Comparison of ENCODE assay signal across 10 mouse cellular contexts in the genomic region with DNA sequence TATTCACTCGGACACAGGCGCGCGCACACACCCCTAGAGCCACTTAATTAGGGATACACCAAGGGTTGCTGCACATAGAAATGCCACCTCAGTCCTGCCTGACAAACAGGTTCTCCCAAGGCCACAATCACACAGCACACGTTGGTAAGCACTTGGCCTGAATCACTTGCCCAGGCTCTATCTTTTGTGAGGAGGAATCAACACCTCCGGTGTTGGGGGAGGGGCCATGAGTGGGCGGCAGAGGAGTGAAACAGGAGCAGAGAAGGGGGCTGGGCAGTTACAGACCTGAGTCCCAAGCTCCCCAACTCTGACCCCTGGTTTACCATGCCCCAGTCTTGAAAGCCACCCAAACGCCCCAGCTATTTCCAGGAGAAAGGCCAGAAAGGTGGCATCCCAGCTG. TPM values are rescaled to one million over a fixed set of nuclear protein-coding genes. Genes with fewer than 3 reads are reported as not detected.
DNase-seq lines count a peak whose midpoint lies in the region; ATAC-seq and TF ChIP-seq lines count a peak whose summit lies in the region.
"Had no signal": no experiment of that assay in that cellular context is flagged by ENCODE, and none has a peak within 500 bp of the region (broad histone marks: within the 10 kb centered on the region; RNA-seq: fewer than 3 reads in every experiment).

No protein-coding gene starts in this region.

- H3K4me3 ChIP-seq in heart, embryonic 10.5 days = peak overlapping the region; percentile 75; the same call in 1 of the 2 replicates
- H3K4me3 ChIP-seq in testis, adult 2 months (ENCODE audit: control insufficient read depth, low read depth, low read length) = peak overlapping the region; percentile 59
- H3K4me3 ChIP-seq in limb, embryonic 13.5 days = peak overlapping the region; percentile 73; the same call in 1 of the 2 replicates

- H3K27ac ChIP-seq in heart, embryonic 10.5 days = peak overlapping the region; percentile 67; the same call in 1 of the 2 replicates
- H3K27ac ChIP-seq in testis, adult 2 months (ENCODE audit: control insufficient read depth, insufficient read depth, low read depth, low read length) = no peak overlapping the region
- H3K27ac ChIP-seq in limb, embryonic 13.5 days = no peak overlapping the region
- H3K27ac ChIP-seq: liver, embryonic 14.5 days had no signal

- WGBS in heart, embryonic 10.5 days = 7% methylated on average over 8 of the region's 8 CpGs
- 16% methylated on average over 8 of the region's 8 CpGs for WGBS in limb, embryonic 13.5 days

- no peak for ATAC-seq in limb, embryonic 13.5 days (ENCODE audit: low FRiP score, low read depth)
- no peak for ATAC-seq in cerebellum, adult (ENCODE audit: insufficient number of reproducible peaks, low FRiP score, low TSS enrichment)

- no peak for DNase-seq in heart, embryonic 10.5 days (ENCODE audit: low spot score)
- no peak for DNase-seq in heart, adult 8-10 months (ENCODE audit: low spot score)
- no peak for DNase-seq in testis, postnatal 10 days (ENCODE audit: low spot score)
- DNase-seq in testis, postnatal 14 days (ENCODE audit: low spot score) = peak; percentile 56
- DNase-seq in layer of hippocampus, postnatal 36 days = no peak

- TF ChIP-seq CTCF in testis, adult 2 months (IDR thresholded peaks at IDR 0.05; ENCODE audit: control insufficient read depth, insufficient read depth, insufficient replicate concordance, low read depth, low read length) = no peak

- H3K4me2 ChIP-seq in limb, embryonic 13.5 days (replicated peaks) = peak overlapping the region; percentile 87

- TF ChIP-seq POLR2A in testis, adult 2 months (IDR thresholded peaks at IDR 0.05; ENCODE audit: control insufficient read depth, low read depth, low read length) = no peak

- H3K4me1 ChIP-seq in heart, embryonic 10.5 days = peaks cover 43% of the 10 kb centered on the region
- peaks cover 16% of the 10 kb centered on the region for H3K4me1 ChIP-seq in testis, adult 2 months (ENCODE audit: control insufficient read depth, insufficient read depth, low read length)
- peaks cover 22% of the 10 kb centered on the region for H3K4me1 ChIP-seq in limb, embryonic 13.5 days

- H3K9ac ChIP-seq in limb, embryonic 13.5 days = no peak overlapping the region
- H3K9ac ChIP-seq: liver, embryonic 14.5 days had no signal

- peaks cover 52% of the 10 kb centered on the region for H3K36me3 ChIP-seq in heart, embryonic 10.5 days
- peaks cover 2% of the 10 kb centered on the region; the same call in 1 of the 2 replicates for H3K36me3 ChIP-seq in testis, adult 2 months (ENCODE audit: control insufficient read depth, insufficient read depth, low read length)
- H3K36me3 ChIP-seq in limb, embryonic 13.5 days = peaks cover 44% of the 10 kb centered on the region

- peaks cover 25% of the 10 kb centered on the region; the same call in 1 of the 2 replicates for H3K27me3 ChIP-seq in heart, embryonic 10.5 days (ENCODE audit: insufficient read depth, poor library complexity, severe bottlenecking)
- H3K27me3 ChIP-seq in testis, adult 2 months (ENCODE audit: control insufficient read depth, insufficient read depth, low read length) = no peaks in the 10 kb centered on the region
- peaks cover 14% of the 10 kb centered on the region for H3K27me3 ChIP-seq in limb, embryonic 13.5 days

- no peaks in the 10 kb centered on the region for H3K9me3 ChIP-seq in heart, embryonic 10.5 days
- no peaks in the 10 kb centered on the region for H3K9me3 ChIP-seq in limb, embryonic 13.5 days

RNA-seq across cellular contexts. Expression of gene Cul9, which starts 0.8 kb away (rescaled TPM):
- polyA plus RNA-seq in heart, embryonic 10.5 days (2016; fragmentation: Nextera tagmentation; extraction: Ambion mirVana) = 4.8 and 5.3 TPM in 2 replicates
- 10 to 100 TPM; 22.7 to 28.0 (median 24.9) TPM for total RNA-seq in heart, adult 8-10 months (2022)
- 20.5 and 22.4 TPM in 2 replicates for polyA plus RNA-seq in testis, adult 2 months (2012; rRNA removed)
- polyA plus RNA-seq in limb, embryonic 13.5 days (2015; fragmentation: Nextera tagmentation; extraction: Ambion mirVana) = 11.3 and 12.4 TPM in 2 replicates
- 10 to 100 TPM; 56.0 to 59.4 TPM for total RNA-seq in layer of hippocampus, postnatal 36 days (2021)

RNA-seq across cellular contexts. Expression of gene Srf, which starts 9.0 kb away (rescaled TPM):
- polyA plus RNA-seq in heart, embryonic 10.5 days (2016; fragmentation: Nextera tagmentation; extraction: Ambion mirVana) = 10.9 and 15.7 TPM in 2 replicates
- total RNA-seq in heart, adult 8-10 months (2022) = 100 to 1,000 TPM in 2 of 4 experiments, 10 to 100 TPM in 2; 84.1 to 121 (median 98.6) TPM
- polyA plus RNA-seq in testis, adult 2 months (2012; rRNA removed) = 96.2 and 106 TPM in 2 replicates
- polyA plus RNA-seq in limb, embryonic 13.5 days (2015; fragmentation: Nextera tagmentation; extraction: Ambion mirVana) = 5.8 and 7.3 TPM in 2 replicates
- total RNA-seq in layer of hippocampus, postnatal 36 days (2021) = 10 to 100 TPM; 82.3 to 83.6 TPM

RNA-seq across cellular contexts. Expression of gene Dnph1, which starts 50.5 kb away (rescaled TPM):
- 36.5 and 52.8 TPM in 2 replicates for polyA plus RNA-seq in heart, embryonic 10.5 days (2016; fragmentation: Nextera tagmentation; extraction: Ambion mirVana)
- 1 to 10 TPM; 1.7 to 2.2 (median 1.8) TPM for total RNA-seq in heart, adult 8-10 months (2022)
- 8.7 and 9.4 TPM in 2 replicates for polyA plus RNA-seq in testis, adult 2 months (2012; rRNA removed)
- 40.4 and 41.7 TPM in 2 replicates for polyA plus RNA-seq in limb, embryonic 13.5 days (2015; fragmentation: Nextera tagmentation; extraction: Ambion mirVana)
- 1 to 10 TPM; 4.9 to 7.1 TPM for total RNA-seq in layer of hippocampus, postnatal 36 days (2021)

RNA-seq across cellular contexts. Expression of gene Ttbk1, which starts 59.5 kb away (rescaled TPM):
- polyA plus RNA-seq in heart, embryonic 10.5 days (2016; fragmentation: Nextera tagmentation; extraction: Ambion mirVana) = 0.09 and 0.14 TPM in 2 replicates
- under 1 TPM; 0.11 to 0.41 (median 0.24) TPM for total RNA-seq in heart, adult 8-10 months (2022)
- 80.7 and 92.4 TPM in 2 replicates for polyA plus RNA-seq in testis, adult 2 months (2012; rRNA removed)
- 0.15 and 0.18 TPM in 2 replicates for polyA plus RNA-seq in limb, embryonic 13.5 days (2015; fragmentation: Nextera tagmentation; extraction: Ambion mirVana)
- total RNA-seq in layer of hippocampus, postnatal 36 days (2021) = 100 to 1,000 TPM; 114 to 118 TPM
- total RNA-seq: granulocyte monocyte progenitor cell, adult 5-6 weeks had no signal
